Mouse (Mus musculus) forebrain, postnatal 0 days (tissue): ENCODE measurements at regions not wholly inside any gene's neighbourhood (a gene's known extent, or its start where the extent isn't known, plus 50 kb on each side); places are given as distances from the start of the nearest gene placed in this dataset.

ENCODE experiments used
- ATAC-seq: fragments of 200-750 bp; cut with Nextera tagmentation; 2 replicates; pipeline ENCODE4 v1.8.0; 2017; ENCODE audit warnings: mild to moderate bottlenecking, moderate library complexity
- DNase-seq: peaks from one replicate; pipeline ENCODE4 v3.0.0-alpha.2; 2015
- H3K27ac ChIP-seq: fragments of 300-500 bp; sonication (generic); 2 replicates; pipeline ENCODE4 v1.5.1; 2014; ENCODE audit warnings: low read depth, mild to moderate bottlenecking, antibody characterized with exemption, low read length, moderate library complexity, mixed read lengths
- H3K27me3 ChIP-seq: fragments of 300-500 bp; sonication (generic); 2 replicates; pipeline ENCODE4 v1.6.1; 2014; ENCODE audit warnings: mild to moderate bottlenecking, low read length, mixed read lengths; ENCODE audit not compliant: insufficient read depth
- H3K36me3 ChIP-seq: fragments of 300-500 bp; sonication (generic); 2 replicates; pipeline ENCODE4 v1.6.1; 2014; ENCODE audit warnings: mild to moderate bottlenecking, moderate library complexity; ENCODE audit not compliant: insufficient read depth
- H3K4me1 ChIP-seq: fragments of 300-500 bp; sonication (generic); 2 replicates; pipeline ENCODE4 v1.6.1; 2014; ENCODE audit warnings: antibody characterized with exemption; ENCODE audit not compliant: insufficient read depth
- H3K4me2 ChIP-seq: fragments of 300-500 bp; sonication (generic); 2 replicates; pipeline ENCODE4 v1.6.1; 2014; ENCODE audit warnings: low read depth, mild to moderate bottlenecking, moderate library complexity
- H3K4me3 ChIP-seq: fragments of 300-500 bp; sonication (generic); 2 replicates; pipeline ENCODE4 v1.5.1; 2014; ENCODE audit warnings: low read depth, low read length, mixed read lengths
- H3K9ac ChIP-seq: fragments of 300-500 bp; sonication (generic); 2 replicates; pipeline ENCODE4 v1.6.1; 2014; ENCODE audit warnings: mild to moderate bottlenecking
- H3K9me3 ChIP-seq: fragments of 300-500 bp; sonication (generic); 2 replicates; pipeline ENCODE4 v1.6.1; 2016; ENCODE audit warnings: low read length
- CTCF ChIP-seq: sonication (generic); IDR thresholded peaks from 2 replicates; pipeline ENCODE4 v1.5.1; 2016; ENCODE audit warnings: antibody characterized with exemption, control low read depth, low read depth
- WGBS: fragments of 180-500 bp; shearing (Covaris S2); extraction: QIAGEN DNeasy Blood & Tissue Kit; methylation state at CpG from one replicate; pipeline ENCODE4 v1.1.7; 2014; 5-methylcytosine and 5-hydroxymethylcytosine counted together

DNA sequence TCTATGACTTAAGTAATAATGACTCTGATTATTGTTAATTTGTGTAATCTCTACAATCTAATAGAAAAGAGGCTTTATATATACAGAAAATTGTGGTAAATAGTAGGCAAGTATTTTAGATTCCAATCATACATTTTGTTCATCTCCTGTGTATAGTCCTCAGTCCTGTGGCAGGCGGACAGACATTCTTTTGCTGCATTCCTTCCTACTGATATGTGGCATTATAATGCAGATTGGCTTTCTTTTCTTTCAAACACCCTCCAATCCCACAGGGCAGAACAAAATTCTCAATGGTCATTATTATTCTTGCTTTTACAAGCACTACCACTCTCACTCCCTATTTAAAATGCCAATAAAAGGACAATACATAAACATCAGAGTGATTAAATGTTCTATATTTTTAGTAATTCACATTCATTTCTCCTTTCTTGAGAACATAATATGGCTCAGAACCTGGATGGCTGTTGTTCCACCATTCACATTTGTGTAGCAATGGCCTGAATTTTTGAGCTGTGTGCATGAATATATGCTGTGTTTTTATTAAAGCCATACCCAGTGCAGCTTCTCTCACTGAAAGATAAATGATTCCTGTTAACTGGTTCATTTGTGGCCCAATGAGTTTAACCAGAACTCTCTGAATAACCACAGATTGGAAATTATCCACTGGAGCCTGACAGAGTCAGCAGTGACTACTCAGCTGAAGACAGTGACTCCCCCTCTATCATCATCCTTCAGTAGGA is 194.6 kb downstream of the Gm43517 start:
- Histone ChIP-seq H3K27ac (no peak overlapping the region), H3K27me3 (no peaks in the 10 kb centered on the region), H3K9me3 (no peaks in the 10 kb centered on the region), H3K4me3 (no peak overlapping the region), H3K4me1 (no peaks in the 10 kb centered on the region; the same call in 1 of the 2 replicates), H3K9ac (no peak overlapping the region), H3K36me3 (no peaks in the 10 kb centered on the region), H3K4me2 (no peak overlapping the region)
- DNase-seq, result no peak
- TF ChIP-seq CTCF, result no peak
- ATAC-seq, result no peak
- 17% methylated on average over 1 of the region's 1 CpGs for WGBS

DNA sequence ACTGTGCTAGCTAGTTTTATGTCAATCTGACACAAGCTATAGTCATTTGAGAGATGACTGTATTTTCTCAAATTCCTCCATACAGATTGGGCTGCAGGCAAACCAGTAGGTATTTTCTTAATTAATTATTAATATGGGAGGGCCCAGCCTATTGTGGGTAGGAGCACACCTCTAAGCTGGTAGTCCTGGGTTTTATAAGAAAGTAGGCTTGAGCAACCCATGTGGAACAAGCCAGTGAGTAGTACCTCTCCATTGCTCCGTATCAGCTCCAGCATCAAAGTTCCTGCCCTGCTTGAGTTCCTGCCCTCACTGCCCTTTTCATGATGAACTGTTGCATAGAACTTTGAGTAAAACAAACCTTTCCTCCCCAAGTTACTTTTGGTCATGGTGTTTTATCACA is 198.9 kb downstream of the Gm43517 start:
- TF ChIP-seq CTCF, result no peak
- Histone ChIP-seq H3K4me1 (no peaks in the 10 kb centered on the region; the same call in 1 of the 2 replicates), H3K4me2 (no peak overlapping the region), H3K4me3 (no peak overlapping the region), H3K27ac (no peak overlapping the region), H3K9ac (no peak overlapping the region), H3K9me3 (no peaks in the 10 kb centered on the region), H3K36me3 (no peaks in the 10 kb centered on the region), H3K27me3 (no peaks in the 10 kb centered on the region)
- DNase-seq (no peak), ATAC-seq (no peak)
- 75% methylated on average over 1 of the region's 1 CpGs for WGBS

DNA sequence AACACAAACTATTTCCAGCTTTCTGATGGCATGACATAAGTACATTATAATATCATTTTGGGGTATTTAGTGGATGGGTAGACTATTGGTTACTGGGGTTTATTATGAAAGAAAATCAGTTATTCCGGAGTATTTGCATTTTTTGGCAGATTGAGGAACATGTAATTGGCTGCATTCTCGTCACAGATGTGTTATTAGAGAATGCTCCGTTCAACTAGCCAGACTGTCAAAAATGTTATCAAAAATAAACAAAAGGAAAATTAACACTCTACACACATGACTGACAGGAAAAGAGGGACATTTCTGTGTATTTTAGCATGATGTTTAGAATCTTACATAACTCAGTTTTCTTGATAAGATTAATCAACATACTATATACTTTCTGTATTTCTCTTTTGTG is 237.3 kb downstream of the Gm43517 start:
- H3K4me1 ChIP-seq, result no peaks in the 10 kb centered on the region
- WGBS, result 28% methylated on average over 3 of the region's 3 CpGs
- no peak overlapping the region for H3K4me3 ChIP-seq
- H3K27me3 ChIP-seq, result no peaks in the 10 kb centered on the region
- ATAC-seq, result no peak
- no peak overlapping the region for H3K9ac ChIP-seq
- no peak overlapping the region for H3K27ac ChIP-seq
- H3K9me3 ChIP-seq, result no peaks in the 10 kb centered on the region
- no peak for TF ChIP-seq CTCF
- no peak for DNase-seq
- H3K36me3 ChIP-seq, result no peaks in the 10 kb centered on the region
- no peak overlapping the region for H3K4me2 ChIP-seq

DNA sequence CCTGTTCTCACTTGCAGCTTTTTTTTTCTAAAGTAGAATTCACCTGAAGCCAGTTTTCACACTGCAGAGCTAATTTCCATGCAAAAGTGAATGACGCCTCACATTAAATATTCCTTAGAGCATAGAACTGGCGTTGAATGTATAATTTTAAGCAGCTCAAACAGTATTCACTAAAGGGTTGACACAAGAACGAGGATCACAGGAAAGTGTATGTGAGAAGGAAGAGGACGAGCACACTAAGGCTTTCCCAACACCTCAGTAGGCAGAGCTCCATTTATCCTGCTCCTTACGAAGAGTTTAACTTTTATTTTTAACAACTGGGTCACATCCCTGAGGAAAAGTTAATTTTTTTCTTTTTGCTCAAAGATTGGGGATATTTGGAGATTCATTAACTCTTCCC is 242.2 kb downstream of the Gm43517 start:
- no peaks in the 10 kb centered on the region for H3K36me3 ChIP-seq
- H3K4me1 ChIP-seq, result no peaks in the 10 kb centered on the region
- ATAC-seq (no peak), DNase-seq (no peak)
- H3K4me2 ChIP-seq, result no peak overlapping the region
- H3K4me3 ChIP-seq, result no peak overlapping the region
- no peak overlapping the region for H3K9ac ChIP-seq
- 57% methylated on average over 5 of the region's 5 CpGs for WGBS
- H3K9me3 ChIP-seq, result no peaks in the 10 kb centered on the region
- no peaks in the 10 kb centered on the region for H3K27me3 ChIP-seq
- TF ChIP-seq CTCF, result no peak
- no peak overlapping the region for H3K27ac ChIP-seq

DNA sequence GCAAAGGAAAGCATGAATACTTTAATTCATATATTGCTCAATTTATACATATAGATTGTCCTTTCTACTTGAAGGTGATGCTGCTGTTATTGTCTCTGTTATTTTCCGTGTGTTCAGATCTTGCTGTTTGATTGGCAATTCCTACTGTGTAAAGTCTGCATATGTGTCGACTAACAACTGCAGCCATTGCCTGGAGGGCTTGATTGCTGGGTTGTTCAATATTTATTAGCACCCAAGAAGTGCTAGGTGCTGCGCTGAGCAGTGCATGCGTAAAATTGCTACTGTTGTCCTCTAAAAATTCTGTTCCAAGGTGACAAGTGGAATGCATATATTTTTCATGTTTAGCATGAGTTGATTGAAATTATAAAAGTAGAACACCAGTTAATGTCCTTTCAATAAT is 243.0 kb downstream of the Gm43517 start:
- no peak for ATAC-seq
- Histone ChIP-seq H3K27me3 (no peaks in the 10 kb centered on the region), H3K4me1 (no peaks in the 10 kb centered on the region), H3K4me2 (no peak overlapping the region), H3K9me3 (no peaks in the 10 kb centered on the region), H3K4me3 (no peak overlapping the region), H3K36me3 (no peaks in the 10 kb centered on the region), H3K27ac (no peak overlapping the region), H3K9ac (no peak overlapping the region)
- no peak for TF ChIP-seq CTCF
- WGBS, result 62% methylated on average over 4 of the region's 4 CpGs
- DNase-seq, result no peak

DNA sequence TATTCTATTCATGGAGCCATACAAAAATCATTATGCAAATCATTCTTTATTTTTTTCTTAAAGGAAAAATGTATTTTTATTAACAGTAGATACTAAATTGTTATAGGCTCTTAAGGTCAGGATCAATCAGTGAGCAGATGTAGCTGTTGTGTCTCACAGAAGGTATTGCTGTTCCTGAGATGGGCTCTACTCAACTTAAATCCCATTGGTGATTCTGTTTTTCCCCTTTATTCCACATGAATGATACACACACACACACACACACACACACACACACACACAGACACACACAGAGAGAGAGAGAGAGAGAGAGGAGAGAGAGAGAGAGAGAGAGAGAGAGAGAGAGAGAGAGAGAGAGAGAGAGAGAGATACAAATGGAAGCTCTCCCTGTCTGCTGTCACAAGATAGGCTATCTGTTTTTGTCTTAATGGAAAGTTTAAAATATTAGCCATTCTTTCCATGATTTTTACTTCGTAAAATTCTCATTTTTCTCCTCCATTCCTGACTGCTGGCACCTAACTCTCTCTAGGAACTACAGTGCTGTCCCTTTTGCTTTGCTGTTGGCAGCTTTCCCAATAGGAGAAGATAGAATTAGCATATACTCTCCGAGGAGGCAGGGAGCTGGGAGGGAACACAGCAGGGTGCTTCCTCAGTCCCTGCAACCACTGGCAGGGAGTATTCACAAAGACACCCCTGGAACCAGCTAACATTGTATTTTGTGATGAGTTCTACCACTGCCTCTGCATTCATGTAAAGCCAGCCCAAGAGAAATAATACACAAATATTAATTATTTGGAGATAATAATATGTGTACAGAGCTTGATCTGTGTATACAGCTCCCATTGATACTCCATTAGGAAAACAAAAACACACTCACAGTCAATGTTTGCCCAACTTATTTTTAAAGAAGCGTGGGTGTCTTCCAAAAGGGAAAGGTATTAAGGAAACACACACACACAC is 264.4 kb downstream of the Gm43517 start:
- H3K9ac ChIP-seq, result no peak overlapping the region
- H3K36me3 ChIP-seq, result no peaks in the 10 kb centered on the region
- no peaks in the 10 kb centered on the region for H3K4me1 ChIP-seq
- H3K9me3 ChIP-seq, result no peaks in the 10 kb centered on the region
- ATAC-seq (peak; percentile 72), DNase-seq (peak; percentile 51)
- H3K4me2 ChIP-seq, result no peak overlapping the region
- TF ChIP-seq CTCF, result no peak
- H3K27me3 ChIP-seq, result no peaks in the 10 kb centered on the region
- 9% methylated on average over 3 of the region's 3 CpGs for WGBS
- H3K4me3 ChIP-seq, result no peak overlapping the region
- no peak overlapping the region for H3K27ac ChIP-seq
